In genomic region chr11:90169200-90170013, GRCm38 (mm10) we compare ENCODE assay signal across 9 mouse cellular contexts. TPM values are rescaled to one million over a fixed set of nuclear protein-coding genes. Genes with fewer than 3 reads are reported as not detected.
A peak's percentile ranks its signal among the peaks of the same experiment; 100 is the strongest.
DNase-seq lines count a peak whose midpoint lies in the region; ATAC-seq and TF ChIP-seq lines count a peak whose summit lies in the region.
"Had no signal": no experiment of that assay in that cellular context is flagged by ENCODE, and none has a peak within 500 bp of the region (broad histone marks: within the 10 kb centered on the region; RNA-seq: fewer than 3 reads in every experiment).

No protein-coding gene starts in this region.

- TF ChIP-seq CTCF in testis, adult 2 months (IDR thresholded peaks at IDR 0.05; ENCODE audit: control insufficient read depth, insufficient read depth, insufficient replicate concordance, low read depth, low read length): no peak

- peak overlapping the region; percentile 13; the same call in 1 of the 2 replicates for H3K4me3 ChIP-seq in testis, adult 2 months (ENCODE audit: control insufficient read depth, low read depth, low read length)
- H3K4me3 ChIP-seq in limb, embryonic 15.5 days: peak overlapping the region; percentile 27
- H3K4me3 ChIP-seq in stomach, embryonic 16.5 days (replicated peaks; ENCODE audit: low read length): peak overlapping the region; percentile 24

- no peaks in the 10 kb centered on the region for H3K36me3 ChIP-seq in testis, adult 2 months (ENCODE audit: control insufficient read depth, insufficient read depth, low read length)
- H3K36me3 ChIP-seq in limb, embryonic 15.5 days: no peaks in the 10 kb centered on the region
- H3K36me3 ChIP-seq in stomach, embryonic 16.5 days (ENCODE audit: control insufficient read depth, insufficient read depth, low read length): no peaks in the 10 kb centered on the region

- H3K9me3 ChIP-seq in limb, embryonic 15.5 days: no peaks in the 10 kb centered on the region
- no peaks in the 10 kb centered on the region for H3K9me3 ChIP-seq in stomach, embryonic 16.5 days (replicated peaks; ENCODE audit: control insufficient read depth, low read length)

- no peak for DNase-seq in frontal cortex, postnatal 25 days (ENCODE audit: low spot score in 2 of 2)
- no peak for DNase-seq in testis, postnatal 14 days (ENCODE audit: low spot score)
- DNase-seq in urinary bladder, postnatal 36 days (ENCODE audit: low spot score in 2 of 2): no peak

- peak; percentile 83 for ATAC-seq in frontal cortex, adult (ENCODE audit: low TSS enrichment)
- peak; percentile 63; the same call in 1 of the 2 replicates for ATAC-seq in limb, embryonic 15.5 days (ENCODE audit: insufficient number of reproducible peaks, low FRiP score, low TSS enrichment, low read depth)
- ATAC-seq in stomach, embryonic 16.5 days (ENCODE audit: insufficient read depth, low FRiP score): no peak
- no peak for ATAC-seq in activated CD4-positive, CD25-positive, alpha-beta regulatory T cell, adult 4 months

- H3K27ac ChIP-seq in testis, adult 2 months (ENCODE audit: control insufficient read depth, insufficient read depth, low read depth, low read length): no peak overlapping the region
- no peak overlapping the region for H3K27ac ChIP-seq in limb, embryonic 15.5 days
- no peak overlapping the region for H3K27ac ChIP-seq in stomach, embryonic 16.5 days (ENCODE audit: low read length)
- H3K27ac ChIP-seq: macrophage had no signal

- peak overlapping the region; percentile 45 for H3K4me2 ChIP-seq in limb, embryonic 15.5 days
- peak overlapping the region; percentile 47 for H3K4me2 ChIP-seq in stomach, embryonic 16.5 days (ENCODE audit: low read depth, low read length)

- TF ChIP-seq POLR2A in testis, adult 2 months (IDR thresholded peaks at IDR 0.05; ENCODE audit: control insufficient read depth, low read depth, low read length): no peak

- WGBS in limb, embryonic 15.5 days: 39% methylated on average over 20 of the region's 20 CpGs
- 54% methylated on average over 20 of the region's 20 CpGs for WGBS in stomach, embryonic 16.5 days

- no peak overlapping the region for H3K9ac ChIP-seq in limb, embryonic 15.5 days
- peak overlapping the region; percentile 6 for H3K9ac ChIP-seq in stomach, embryonic 16.5 days (ENCODE audit: low read length)

- H3K27me3 ChIP-seq in testis, adult 2 months (ENCODE audit: control insufficient read depth, insufficient read depth, low read length): no peaks in the 10 kb centered on the region
- 0 out of 2 replicates have a peak, but pooled peaks cover 4% of the 10 kb centered on the region for H3K27me3 ChIP-seq in limb, embryonic 15.5 days
- H3K27me3 ChIP-seq in stomach, embryonic 16.5 days (ENCODE audit: control insufficient read depth, insufficient read depth, low read length): no peaks in the 10 kb centered on the region

- H3K4me1 ChIP-seq in testis, adult 2 months (ENCODE audit: control insufficient read depth, insufficient read depth, low read length): peaks cover 3% of the 10 kb centered on the region; the same call in 1 of the 2 replicates
- peaks cover 4% of the 10 kb centered on the region; the same call in 1 of the 2 replicates for H3K4me1 ChIP-seq in limb, embryonic 15.5 days
- H3K4me1 ChIP-seq in stomach, embryonic 16.5 days (ENCODE audit: control insufficient read depth, insufficient read depth, low read length): no peaks in the 10 kb centered on the region

RNA-seq across cellular contexts. Expression of gene Gm45716, which starts 18.1 kb away (rescaled TPM):
- polyA plus RNA-seq in testis, adult 2 months (2012; rRNA removed): 0.55 and 0.63 TPM in 2 replicates
- polyA plus RNA-seq in limb, embryonic 15.5 days (2015; fragmentation: Nextera tagmentation; extraction: Ambion mirVana): 6.4 and 7.3 TPM in 2 replicates
- polyA plus RNA-seq in stomach, embryonic 16.5 days (2015; fragmentation: Nextera tagmentation; extraction: Ambion mirVana): 5.6 and 9.8 TPM in 2 replicates
- polyA plus RNA-seq in activated CD4-positive, CD25-positive, alpha-beta regulatory T cell, adult 4 months (2017; shearing (Covaris generic)): 1 to 10 TPM; 5.0 to 5.4 TPM

Comparison
In these comparisons a context has a peak if more than half of its experiments do, and no peak if none do; other contexts are left out.
1. ATAC-seq: peak in frontal cortex, adult (single experiment) and limb, embryonic 15.5 days (single experiment); none in stomach, embryonic 16.5 days (single experiment) and activated CD4-positive, CD25-positive, alpha-beta regulatory T cell, adult 4 months (single experiment).
2. Peak in every context shown above with its lines, with median percentiles within 50 percentile points of each other: H3K4me3 ChIP-seq.